Mouse (Mus musculus) cortical plate, adult 2 months (tissue): ENCODE measurements at regions not wholly inside any gene's neighbourhood (a gene's known extent, or its start where the extent isn't known, plus 50 kb on each side); places are given as distances from the start of the nearest gene placed in this dataset.

Source experiments
- CTCF ChIP-seq: fragments of 200-500 bp; IDR thresholded peaks from 2 replicates; pipeline ENCODE4 v1.5.1; 2011; ENCODE audit warnings: mild to moderate bottlenecking, control low read depth, low read length; ENCODE audit not compliant: insufficient read depth; ENCODE audit errors: extremely low read depth
- POLR2A ChIP-seq: fragments of 200-500 bp; IDR thresholded peaks from 2 replicates; pipeline ENCODE4 v1.6.1; 2011; ENCODE audit warnings: mild to moderate bottlenecking, low read length, control low read depth; ENCODE audit not compliant: insufficient read depth; ENCODE audit errors: extremely low read depth

GRCm38 (mm10) chr2:106427237-106427636 is 265.8 kb upstream of the Mpped2 start:
- no peak for TF ChIP-seq POLR2A
- TF ChIP-seq CTCF = no peak
